Mouse (Mus musculus): Measurements from ENCODE around the gene Tmem178.

DNA sequence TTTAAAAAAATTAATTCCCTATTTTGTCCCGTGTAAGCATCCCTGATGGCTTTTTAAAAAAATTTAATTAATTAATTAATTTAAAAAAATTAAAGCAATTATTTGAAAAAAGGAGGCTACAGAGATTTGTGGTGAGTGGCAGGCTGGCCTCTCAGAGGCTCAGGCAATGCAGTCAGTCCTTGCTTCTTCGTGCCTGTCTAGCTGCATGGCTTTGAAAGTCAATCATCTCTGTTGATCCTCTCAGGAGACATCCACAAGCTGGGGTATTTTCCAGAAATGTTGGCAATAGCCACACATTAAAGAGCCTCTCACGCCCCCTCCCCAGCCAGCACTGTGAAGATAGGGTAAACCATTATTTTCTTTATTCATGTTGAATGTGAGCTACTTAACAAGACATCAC is 65.8 kb downstream of the Tmem178 start:
- TF ChIP-seq CTCF (IDR thresholded peaks at IDR 0.05) (no peak), POLR2A (IDR thresholded peaks at IDR 0.05; ENCODE audit: insufficient read depth, low read depth, low read length) (no peak)

Measured in heart, adult 2 months (tissue).